Comparison of ENCODE assay signal across 8 mouse cellular contexts in the genomic region with DNA sequence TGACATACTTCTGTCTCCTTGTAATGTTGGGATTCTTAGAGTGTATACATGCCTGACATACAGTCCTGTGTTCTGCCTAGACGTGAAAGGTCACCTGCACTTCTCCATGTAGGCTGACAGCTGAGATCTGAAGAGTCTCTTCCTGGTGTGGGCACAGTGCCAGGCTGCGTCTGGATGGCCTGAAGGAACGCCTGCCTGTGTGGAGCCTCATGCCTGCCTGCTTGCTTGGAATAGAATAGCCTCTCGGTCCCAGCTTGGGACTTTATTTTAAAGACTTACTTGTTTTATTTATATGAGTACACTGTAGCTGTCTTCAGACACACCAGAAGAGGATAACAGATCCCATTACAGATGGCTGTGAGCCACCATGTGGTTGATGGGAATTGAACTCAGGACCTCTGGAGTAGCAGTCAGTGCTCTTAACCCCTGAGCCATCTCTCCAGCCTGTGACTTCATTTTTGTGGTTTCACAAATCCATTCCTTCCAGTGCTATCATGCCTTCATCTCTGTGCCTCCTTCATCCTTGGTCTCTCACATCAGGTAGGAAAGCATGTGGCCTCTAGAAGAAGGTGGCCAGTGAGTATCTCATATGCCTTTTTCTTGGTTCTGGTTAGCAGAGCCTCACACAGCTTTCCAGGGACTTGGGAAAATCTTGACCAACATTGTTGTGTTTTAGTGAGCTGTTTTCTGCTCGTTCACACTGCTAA. TPM values are rescaled to one million over a fixed set of nuclear protein-coding genes. Genes with fewer than 3 reads are reported as not detected.
DNase-seq lines count a peak whose midpoint lies in the region; ATAC-seq and TF ChIP-seq lines count a peak whose summit lies in the region.

No protein-coding gene starts in this region.

- no peak overlapping the region for H3K9ac ChIP-seq in heart, adult 2 months (ENCODE audit: low read depth, low read length)

- no peak overlapping the region for H3K4me3 ChIP-seq in heart, adult 2 months
- H3K4me3 ChIP-seq in small intestine, adult 2 months (ENCODE audit: low read depth, low read length), result no peak overlapping the region

- peaks cover 23% of the 10 kb centered on the region for H3K4me1 ChIP-seq in heart, adult 2 months (ENCODE audit: control insufficient read depth, insufficient read depth, low read length)
- H3K4me1 ChIP-seq in small intestine, adult 2 months (ENCODE audit: control insufficient read depth, insufficient read depth, insufficient read length, low read length), result peaks cover 24% of the 10 kb centered on the region; the same call in 1 of the 2 replicates

- WGBS in heart, adult 2 months, result 22% methylated on average over 5 of the region's 5 CpGs
- 12% methylated on average over 5 of the region's 5 CpGs for WGBS in small intestine, adult 2 months

- peaks cover 2% of the 10 kb centered on the region; the same call in 1 of the 2 replicates for H3K79me2 ChIP-seq in heart, adult 2 months (replicated peaks; ENCODE audit: control insufficient read depth, insufficient read depth, low read length)

- intact Hi-C loops in heart, adult 2 months (cut with DNase I), result no loop called here
- intact Hi-C loops in heart, postnatal 25 days (cut with DNase I), result no loop called here
- intact Hi-C loops in heart, postnatal 36 days (cut with DNase I), result loop anchor here (2.0 kb wide), 1 partner anchor 15 kb away; no protein-coding TSS in a partner anchor

- no peak for TF ChIP-seq EP300 in heart, adult 2 months (IDR thresholded peaks at IDR 0.05; ENCODE audit: insufficient read depth, low read depth, low read length)

- no peak for TF ChIP-seq CTCF in heart, adult 2 months (IDR thresholded peaks at IDR 0.05)
- no peak for TF ChIP-seq CTCF in small intestine, adult 2 months (IDR thresholded peaks at IDR 0.05; ENCODE audit: extremely low read depth, insufficient read length, insufficient replicate concordance, low read depth, low read length)

- peak overlapping the region; percentile 77 for H3K27ac ChIP-seq in heart, adult 2 months
- H3K27ac ChIP-seq in small intestine, adult 2 months (ENCODE audit: insufficient read depth, low read depth, low read length), result peak overlapping the region; percentile 50

- peaks cover 10% of the 10 kb centered on the region; the same call in 1 of the 2 replicates for H3K36me3 ChIP-seq in heart, adult 2 months (ENCODE audit: control insufficient read depth, insufficient read depth, low read length)
- peaks cover 3% of the 10 kb centered on the region; the same call in 1 of the 2 replicates for H3K36me3 ChIP-seq in small intestine, adult 2 months (ENCODE audit: control insufficient read depth, insufficient read depth, low read length)

- no peak for ATAC-seq in granulocyte monocyte progenitor cell, adult 5-6 weeks (replicated peaks; ENCODE audit: poor library complexity, severe bottlenecking)

- no peaks in the 10 kb centered on the region for H3K27me3 ChIP-seq in heart, adult 2 months (ENCODE audit: control insufficient read depth, insufficient read depth, low read length)
- H3K27me3 ChIP-seq in small intestine, adult 2 months (ENCODE audit: control insufficient read depth, insufficient read depth, low read length), result no peaks in the 10 kb centered on the region

- DNase-seq in heart, adult 2 months, result peak; percentile 49 to 54
- DNase-seq in heart, postnatal 25 days (ENCODE audit: low spot score), result no peak
- DNase-seq in 3T3-L1 (ENCODE audit: low read depth, low spot score), result peak; percentile 70
- peak; percentile 51 for DNase-seq in cerebellum, adult 8-10 months
- peak; percentile 43 to 53 for DNase-seq in heart, postnatal 36 days
- no peak for DNase-seq in thymus, postnatal 14 days

- TF ChIP-seq POLR2A in heart, adult 2 months (IDR thresholded peaks at IDR 0.05; ENCODE audit: insufficient read depth, low read depth, low read length), result no peak
- TF ChIP-seq POLR2A in small intestine, adult 2 months (IDR thresholded peaks at IDR 0.05; ENCODE audit: low read depth, low read length), result no peak

RNA-seq across cellular contexts. Expression of a gene that starts 26.4 kb away (rescaled TPM):
- total RNA-seq in heart, adult 2 months (2021), result 10 to 100 TPM; 21.4 to 23.2 TPM
- 15.7 and 17.6 TPM in 2 replicates for polyA plus RNA-seq in heart, adult 2 months (2012; rRNA removed)
- 10 to 100 TPM; 21.9 to 23.4 TPM for total RNA-seq in heart, postnatal 25 days (2021)
- 10 to 100 TPM; 19.5 to 22.3 TPM for total RNA-seq in heart, postnatal 36 days (2021)
- polyA plus RNA-seq in small intestine, adult 2 months (2012; rRNA removed), result 13.5 and 24.4 TPM in 2 replicates
- 20.9 and 31.6 TPM in 2 replicates for total RNA-seq in granulocyte monocyte progenitor cell, adult 5-6 weeks (2014; fragmentation: Nextera tagmentation)
- total RNA-seq in granulocyte monocyte progenitor cell, adult 5-6 weeks (2017), result 28.7 and 37.3 TPM in 2 replicates

RNA-seq across cellular contexts. Expression of a gene that starts 52.2 kb away (rescaled TPM):
- under 1 TPM; 0.21 to 0.36 TPM for total RNA-seq in heart, adult 2 months (2021)
- polyA plus RNA-seq in heart, adult 2 months (2012; rRNA removed), result 0.79 and 1.5 TPM in 2 replicates
- under 1 TPM; 0.49 to 0.75 TPM for total RNA-seq in heart, postnatal 25 days (2021)
- total RNA-seq in heart, postnatal 36 days (2021), result under 1 TPM; 0.36 to 0.79 TPM
- polyA plus RNA-seq in small intestine, adult 2 months (2012; rRNA removed), result 2.5 and 5.3 TPM in 2 replicates
- total RNA-seq in granulocyte monocyte progenitor cell, adult 5-6 weeks (2014; fragmentation: Nextera tagmentation), result not detected in 2 replicates
- not detected in 2 replicates for total RNA-seq in granulocyte monocyte progenitor cell, adult 5-6 weeks (2017)

Comparison
In these comparisons a context has a peak if more than half of its experiments do, and no peak if none do; other contexts are left out.
1. DNase-seq: peak in heart, adult 2 months (2 of 2), 3T3-L1 (single experiment), cerebellum, adult 8-10 months (single experiment) and heart, postnatal 36 days (2 of 2); none in heart, postnatal 25 days (single experiment) and thymus, postnatal 14 days (single experiment).